Mouse (Mus musculus): Measurements from ENCODE around the gene Gabra6. TPM values are rescaled to one million over a fixed set of nuclear protein-coding genes. Genes with fewer than 3 reads are reported as not detected.

Gabra6 gene
- not detected in 2 replicates for total RNA-seq (2017)

DNA sequence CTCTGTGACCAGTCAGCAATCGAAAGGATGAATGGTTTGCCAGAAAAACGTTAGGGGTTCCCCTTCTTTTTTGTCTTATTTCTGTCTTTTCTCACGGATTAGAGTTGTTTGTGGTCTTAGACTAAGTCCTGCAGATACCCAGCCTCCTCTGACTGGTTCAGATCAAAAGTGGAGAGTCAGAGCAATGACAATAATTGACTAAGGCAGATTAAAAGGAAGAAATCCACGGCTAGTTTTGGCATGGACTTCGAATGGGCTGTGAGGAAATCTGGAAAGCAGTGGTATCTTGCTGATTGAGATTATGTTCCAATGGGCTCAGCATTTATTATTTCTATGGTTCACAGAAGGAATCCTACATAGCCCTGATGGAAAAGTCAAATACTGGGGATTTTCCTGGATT is at the start of gene Gabra6:
Gabra6 (minus strand) TSS at position 191 of the 400 bp plus-strand sequence.
- no peak for ATAC-seq (replicated peaks; ENCODE audit: low read depth, poor library complexity, severe bottlenecking)

GRCm38 (mm10) chr11:42365544-42365943 is 44.7 kb upstream of the Gabra6 start:
- no peak for ATAC-seq (replicated peaks; ENCODE audit: low read depth, poor library complexity, severe bottlenecking)

DNA sequence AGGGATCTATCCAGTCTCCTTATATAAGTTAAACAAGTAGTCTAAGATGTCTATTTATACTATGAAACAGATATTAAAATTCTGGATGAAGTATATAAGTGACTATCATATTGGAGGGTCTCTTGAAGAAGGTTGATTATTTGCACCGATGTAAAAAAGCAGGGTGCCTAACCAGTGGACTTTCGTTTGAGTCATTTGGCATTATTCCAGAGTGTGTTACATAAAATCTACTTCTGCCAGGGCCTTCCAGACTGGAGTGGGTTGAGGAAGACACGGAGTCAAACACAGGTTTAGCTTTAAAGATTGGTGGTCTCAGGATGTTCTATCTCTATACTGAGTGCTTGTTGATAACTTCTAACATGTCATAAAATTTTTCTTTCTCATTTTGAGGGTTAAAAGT is 11.2 kb upstream of the Gabra6 start:
- no peak for ATAC-seq (replicated peaks; ENCODE audit: low read depth, poor library complexity, severe bottlenecking)

- ATAC-seq (replicated peaks; ENCODE audit: low read depth, poor library complexity, severe bottlenecking): no peak
Observed at GRCm38 (mm10) chr11:42326262-42326661, 5.4 kb upstream of the Gabra6 start.

DNA sequence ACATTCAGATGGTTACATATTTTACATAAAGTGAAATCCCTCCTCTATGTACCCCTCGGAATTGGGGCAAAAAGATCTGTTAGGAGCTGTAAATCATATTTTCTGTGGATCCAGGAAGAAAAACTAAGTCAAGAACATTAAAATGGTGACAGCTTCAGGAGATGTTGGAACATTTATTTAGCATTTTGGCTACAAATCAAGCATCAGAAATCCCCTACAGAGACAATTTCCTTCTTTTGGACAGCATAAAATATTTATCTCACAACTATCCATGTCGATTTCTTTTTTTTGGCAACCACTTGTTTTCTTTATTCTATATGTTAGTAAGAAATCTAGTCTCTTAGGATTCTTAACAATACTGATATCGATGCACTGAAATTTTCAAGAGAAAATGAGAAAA is 688 bp upstream of the Gabra6 start:
- ATAC-seq (replicated peaks; ENCODE audit: low read depth, poor library complexity, severe bottlenecking): no peak

- ATAC-seq (replicated peaks; ENCODE audit: low read depth, poor library complexity, severe bottlenecking): no peak
Observed at GRCm38 (mm10) chr11:42319521-42319920, 1.4 kb downstream of the Gabra6 start.

- no peak for ATAC-seq (replicated peaks; ENCODE audit: low read depth, poor library complexity, severe bottlenecking)
Observed at GRCm38 (mm10) chr11:42319101-42319500, 1.8 kb downstream of the Gabra6 start.

DNA sequence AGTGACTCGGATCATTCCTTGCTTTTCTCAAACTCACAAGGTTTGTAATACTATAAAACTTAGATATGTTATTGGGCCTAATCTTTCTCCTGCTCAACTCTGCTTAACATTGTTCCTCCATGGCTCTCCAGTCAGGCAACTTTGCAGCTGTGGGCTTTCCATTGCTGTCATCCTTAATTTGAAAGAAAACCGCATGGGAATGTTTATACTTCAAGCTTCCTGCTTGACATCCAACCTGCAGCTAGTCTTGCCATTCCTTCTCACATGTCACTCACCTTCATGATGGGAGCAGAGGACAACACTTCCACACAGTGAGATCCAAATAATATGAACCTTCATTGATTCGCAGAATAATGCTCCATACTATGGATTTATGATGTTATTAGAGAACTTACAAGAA is 2.9 kb downstream of the Gabra6 start:
- ATAC-seq (replicated peaks; ENCODE audit: low read depth, poor library complexity, severe bottlenecking): no peak

DNA sequence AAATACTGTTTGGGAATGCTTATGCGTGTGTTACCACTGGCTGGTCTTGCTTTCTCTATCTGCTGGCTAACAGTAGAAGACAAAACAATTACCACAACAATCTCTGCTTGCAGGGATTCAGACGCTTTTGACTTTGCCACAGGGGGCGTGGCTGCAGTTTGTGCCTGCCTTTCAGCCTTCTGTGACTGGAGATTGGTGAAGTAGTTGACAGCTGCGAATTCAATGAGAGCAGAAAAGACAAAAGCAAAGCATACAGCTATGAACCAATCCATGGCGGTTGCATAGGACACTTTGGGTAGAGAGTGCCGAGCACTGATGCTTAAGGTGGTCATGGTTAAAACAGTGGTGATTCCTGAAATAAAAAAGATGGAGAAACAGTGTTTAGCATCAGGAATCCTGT is 6.0 kb downstream of the Gabra6 start:
- no peak for ATAC-seq (replicated peaks; ENCODE audit: low read depth, poor library complexity, severe bottlenecking)

DNA sequence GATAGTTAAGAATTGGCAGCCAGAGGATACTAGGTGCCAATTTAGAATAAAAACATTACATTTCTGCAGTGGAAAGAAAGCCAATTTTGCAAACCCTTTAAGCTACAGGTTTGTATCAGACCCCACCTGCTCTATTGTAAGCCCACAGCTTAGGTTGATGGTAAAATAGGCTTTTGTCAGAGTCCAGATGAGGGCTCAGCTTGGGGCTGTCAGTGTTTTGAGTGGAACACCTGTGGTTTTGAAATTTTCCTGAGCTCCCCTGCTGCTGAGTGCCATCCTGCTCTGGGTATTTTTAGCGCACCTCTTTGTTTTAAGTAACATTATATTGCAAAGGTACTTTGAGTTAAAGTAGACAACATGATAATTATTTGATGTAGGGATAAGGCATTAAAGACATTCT is 10.0 kb downstream of the Gabra6 start:
- no peak for ATAC-seq (replicated peaks; ENCODE audit: low read depth, poor library complexity, severe bottlenecking)

DNA sequence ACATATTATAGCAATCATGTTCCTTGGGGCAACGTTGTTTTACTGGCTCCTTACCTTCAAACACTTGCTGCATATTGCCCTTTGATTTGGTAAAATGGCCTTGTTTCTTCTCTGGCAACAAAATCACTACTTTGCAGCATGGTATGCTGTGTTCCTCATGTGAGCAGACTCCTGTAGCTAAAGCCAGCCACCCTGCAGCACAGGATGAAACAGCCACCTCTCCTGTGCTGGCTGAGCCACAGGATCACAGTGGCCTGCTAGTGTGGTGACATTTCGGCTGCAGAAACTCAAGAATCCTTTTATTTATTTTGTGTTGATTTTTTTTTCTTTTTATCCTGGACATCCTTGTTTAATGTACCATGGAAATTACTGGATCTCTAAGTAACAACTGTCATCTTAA is 11.8 kb downstream of the Gabra6 start:
- no peak for ATAC-seq (replicated peaks; ENCODE audit: low read depth, poor library complexity, severe bottlenecking)

- ATAC-seq (replicated peaks; ENCODE audit: low read depth, poor library complexity, severe bottlenecking): no peak
Observed at GRCm38 (mm10) chr11:42306095-42306494, 14.8 kb downstream of the Gabra6 start.

GRCm38 (mm10) chr11:42258978-42259377 is 61.9 kb downstream of the Gabra6 start:
- ATAC-seq (replicated peaks; ENCODE audit: low read depth, poor library complexity, severe bottlenecking): no peak

Other genes starting within 250 kb of the Gabra6 start
- gene Gabra1, start 138.1 kb downstream of the Gabra6 start, total RNA-seq (2017): not detected in 2 replicates
- gene Gabrb2, start 98.7 kb upstream of the Gabra6 start, total RNA-seq (2017): not detected in 2 replicates

Data from common myeloid progenitor, adult 5-6 weeks (primary cell).